18 mouse cellular contexts compared by ENCODE assay signal in genomic region chr2:80998296-80998695, GRCm38 (mm10).
"Had no signal": no experiment of that assay in that cellular context is flagged by ENCODE, and none has a peak within 500 bp of the region (broad histone marks: within the 10 kb centered on the region; RNA-seq: fewer than 3 reads in every experiment).

No protein-coding gene starts in this region.

- H3K9me3 ChIP-seq: midbrain, embryonic 10.5 days; midbrain, embryonic 12.5 days; neural tube, embryonic 13.5 days; neural tube, embryonic 15.5 days had no signal

- H3K9ac ChIP-seq: lung, embryonic 14.5 days; midbrain, embryonic 12.5 days; neural tube, embryonic 13.5 days; neural tube, embryonic 15.5 days had no signal

- H3K27me3 ChIP-seq: midbrain, embryonic 12.5 days; neural tube, embryonic 13.5 days; neural tube, embryonic 15.5 days had no signal

- ATAC-seq: midbrain, embryonic 16.5 days had no signal

- H3K27ac ChIP-seq: midbrain, embryonic 10.5 days; midbrain, embryonic 12.5 days; neural tube, embryonic 13.5 days; neural tube, embryonic 15.5 days had no signal

- H3K4me3 ChIP-seq: midbrain, embryonic 10.5 days; midbrain, embryonic 12.5 days; myocyte; neural tube, embryonic 13.5 days; neural tube, embryonic 15.5 days had no signal

- H3K4me1 ChIP-seq: midbrain, embryonic 10.5 days; midbrain, embryonic 12.5 days; neural tube, embryonic 13.5 days; neural tube, embryonic 15.5 days had no signal

- H3K4me2 ChIP-seq: lung, embryonic 14.5 days; midbrain, embryonic 12.5 days; neural tube, embryonic 13.5 days; neural tube, embryonic 15.5 days had no signal

- H3K36me3 ChIP-seq: midbrain, embryonic 10.5 days; midbrain, embryonic 12.5 days; neural tube, embryonic 13.5 days; neural tube, embryonic 15.5 days had no signal

- DNase-seq: lung, embryonic 14.5 days; lung, postnatal 10 days; lung, postnatal 4 days; midbrain, embryonic 14.5 days; retina, postnatal 1 day; right cerebral cortex, adult 18-20 months; right cerebral cortex, postnatal 25 days; right cerebral cortex, postnatal 4 days; spleen, adult 18-20 months; thymus, adult 18-20 months; thymus, postnatal 14 days; thymus, postnatal 36 days had no signal
